Mouse (Mus musculus) gastrocnemius, postnatal 4 days (tissue): Measurements from ENCODE around the gene Gstm3. TPM values are rescaled to one million over a fixed set of nuclear protein-coding genes. Genes with fewer than 3 reads are reported as not detected.
"Not testable (repeated sequence)": the region's sequence is repeated elsewhere in the genome, so short reads cannot be mapped to it uniquely, and the experiment has no call there.

Experiments used
- DNase-seq, 2 experiments: peaks; one replicate each; pipeline ENCODE4 v3.0.0; 2021 to 2022; ENCODE audit warnings: low spot score in 2 of 2, mixed read lengths in 2 of 2
- long read RNA-seq, 2 experiments: library from polyadenylated mRNA; stranded (forward); transcript quantifications; one replicate each; pipeline ENCODE4 v2.0.0; 2021
- total RNA-seq, 2 experiments: library from RNA; stranded (reverse); gene quantifications; 2 replicates each; pipeline ENCODE4 v1.2.3; 2021

Gene Gstm3
- not detected for total RNA-seq
- long read RNA-seq, experiment 1, result 0 reads
- long read RNA-seq, experiment 2, result 0 reads

- no peak for DNase-seq
Measured at GRCm38 (mm10) chr3:107968724-107969395, at the start of gene Gstm3. TSS of gene Gstm3 (minus strand) at chr3:107969283.

DNA sequence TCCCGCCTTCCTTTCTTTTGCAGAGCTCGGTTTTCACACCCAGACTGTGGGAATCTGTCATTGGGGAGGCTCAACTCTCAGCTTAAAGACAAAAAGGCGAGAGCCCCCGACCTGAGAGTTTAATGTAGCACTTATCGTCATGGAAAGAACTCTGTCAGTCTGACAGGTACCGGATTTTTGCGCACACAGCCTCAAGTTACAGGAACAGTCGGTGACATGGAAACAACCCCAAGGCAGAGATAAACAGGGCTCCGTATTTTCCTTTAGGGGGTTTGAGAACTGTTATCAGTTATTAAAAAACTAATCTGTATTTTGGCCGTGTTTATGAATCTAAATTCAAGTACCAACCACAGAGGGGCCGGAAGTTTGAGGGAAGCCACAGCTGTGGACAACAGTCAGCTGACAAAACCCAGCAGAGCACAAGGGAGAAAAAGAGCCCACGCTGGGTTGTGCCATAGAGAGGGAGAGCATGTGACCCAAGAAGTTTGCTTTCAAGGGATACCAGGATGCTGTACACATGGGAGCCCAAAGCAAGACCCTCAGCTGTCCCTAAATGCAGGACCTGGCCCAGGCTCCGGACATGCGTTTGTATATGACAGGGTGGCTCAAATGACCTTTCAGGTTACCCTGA lies 49.2 kb upstream of the Gstm3 start:
- no peak for DNase-seq

DNA sequence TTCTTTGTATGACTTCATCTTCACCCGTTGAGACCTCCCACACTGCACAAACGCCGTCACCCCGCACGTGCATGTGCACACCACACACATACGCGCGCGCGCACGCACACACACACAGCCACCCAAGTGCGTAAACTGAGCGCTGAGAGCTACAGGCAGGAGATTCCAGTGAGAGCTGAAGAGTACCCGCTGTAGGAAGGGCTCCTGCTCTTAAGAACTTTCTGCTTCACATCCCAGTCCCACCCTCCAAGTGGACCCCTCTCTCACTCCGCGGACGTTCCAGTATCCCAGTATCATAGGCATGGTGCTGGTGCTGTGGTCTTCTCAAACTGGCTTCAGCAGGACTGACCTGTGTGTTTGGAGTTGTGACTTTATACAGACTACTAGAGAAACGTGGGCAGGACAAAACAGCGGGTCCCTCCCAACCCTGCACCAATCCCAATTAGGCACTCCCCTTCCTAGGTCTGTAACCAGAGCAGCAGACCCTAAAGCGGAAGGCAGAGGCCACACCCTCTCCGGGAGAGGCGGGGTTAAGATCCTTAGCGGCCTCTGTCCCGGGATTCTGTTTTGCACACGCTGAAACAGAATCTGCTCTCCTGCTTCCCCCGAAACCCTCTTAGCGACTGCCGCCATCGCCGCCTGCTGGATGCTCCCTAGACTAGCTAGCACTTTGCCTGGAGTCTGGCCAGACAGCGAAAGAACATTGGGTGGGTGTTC lies 48.5 kb upstream of the Gstm3 start, which contains the start of gene Gstm1:
Gstm1 (minus strand) TSS at position 501 of the 717 bp plus-strand sequence.
- DNase-seq, result peak; percentile 82 to 96

GRCm38 (mm10) chr3:108016468-108016867 lies 47.4 kb upstream of the Gstm3 start:
- not testable (repeated sequence) for DNase-seq

DNA sequence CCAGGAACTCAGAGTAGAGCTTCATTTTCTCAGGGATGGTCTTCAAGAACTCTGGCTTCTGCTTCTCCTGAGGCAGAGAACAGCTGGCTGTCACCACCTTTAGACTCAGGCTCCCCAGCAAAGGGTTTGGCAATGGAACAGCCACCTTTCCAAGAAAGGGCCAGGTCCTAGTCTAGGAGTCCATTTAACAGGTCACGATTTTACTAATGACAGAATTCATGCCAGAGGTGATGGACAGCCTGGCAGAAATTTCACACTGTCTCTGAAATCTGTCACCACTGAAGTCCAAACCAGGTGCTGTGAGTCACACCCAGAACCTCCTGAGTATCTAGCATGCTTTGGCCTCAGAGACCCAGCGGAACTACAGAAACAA lies 45.9 kb upstream of the Gstm3 start:
- DNase-seq, result no peak

DNA sequence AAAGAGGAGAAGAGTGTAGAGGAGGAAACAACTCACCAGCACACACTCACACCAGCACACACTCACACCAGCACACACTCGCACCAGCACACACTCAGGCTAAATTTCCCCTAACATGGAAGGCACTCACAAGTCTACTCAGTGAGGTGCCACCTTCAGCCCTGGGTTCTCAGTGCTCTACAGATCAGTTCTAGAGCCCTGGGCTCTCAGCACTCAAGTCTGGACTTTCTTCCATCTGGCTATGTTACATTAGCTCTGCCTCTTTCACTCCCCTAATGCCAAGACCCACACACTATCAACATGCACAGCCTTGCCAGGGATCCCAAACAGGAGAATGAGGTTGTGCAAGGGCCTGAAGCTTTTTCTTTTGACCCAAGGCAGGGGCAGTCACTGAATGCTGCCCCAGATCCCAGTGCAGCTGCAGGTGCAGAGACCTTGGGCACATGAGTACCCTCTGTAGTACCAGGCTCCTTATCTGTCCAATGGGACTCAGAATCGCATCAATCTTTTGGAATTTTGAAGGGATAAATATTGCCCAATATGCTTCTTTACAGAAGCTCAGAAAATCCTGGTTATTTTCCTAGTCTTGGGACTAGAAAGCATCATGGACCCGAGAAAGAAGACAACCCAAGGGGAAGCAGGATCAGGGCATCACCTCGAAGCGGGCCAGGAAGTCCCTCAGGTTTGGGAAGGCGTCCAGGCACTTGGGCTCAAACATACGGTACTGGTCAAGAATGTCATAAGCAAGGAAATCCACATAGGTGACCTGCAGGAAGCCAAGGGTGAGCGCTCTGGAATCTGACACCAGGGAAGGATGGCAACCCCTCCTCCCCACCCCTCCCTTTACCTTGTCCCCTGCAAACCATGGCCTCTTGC lies 45.3 kb upstream of the Gstm3 start:
- DNase-seq, result no peak

DNA sequence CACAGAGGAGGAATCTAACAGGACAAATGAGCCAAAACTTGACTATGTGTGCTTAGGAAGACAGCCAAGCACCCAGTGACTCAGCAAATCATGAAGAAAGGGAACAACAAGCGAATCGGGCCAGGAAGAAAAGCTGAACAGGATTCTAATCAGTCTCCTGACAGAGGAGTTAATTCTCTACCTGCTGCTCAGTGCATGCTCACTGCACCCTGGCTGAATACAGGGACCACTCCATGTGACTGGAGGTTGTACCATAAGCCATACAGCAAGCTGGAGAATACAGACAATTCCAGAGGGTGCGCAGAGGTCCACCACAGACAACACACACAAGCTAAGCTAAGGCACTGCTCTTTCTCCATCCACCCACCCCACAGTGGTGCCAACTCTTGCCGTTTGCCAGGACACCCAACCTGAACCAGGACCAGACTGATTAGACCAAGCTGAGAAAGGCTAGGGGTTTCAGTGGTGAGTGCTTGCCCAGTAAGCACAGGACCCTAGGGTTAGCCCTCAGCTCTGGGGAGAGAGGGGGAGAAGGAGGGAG lies 44.3 kb upstream of the Gstm3 start:
- peak in 1 of 2 experiments; percentile 40 for DNase-seq

DNA sequence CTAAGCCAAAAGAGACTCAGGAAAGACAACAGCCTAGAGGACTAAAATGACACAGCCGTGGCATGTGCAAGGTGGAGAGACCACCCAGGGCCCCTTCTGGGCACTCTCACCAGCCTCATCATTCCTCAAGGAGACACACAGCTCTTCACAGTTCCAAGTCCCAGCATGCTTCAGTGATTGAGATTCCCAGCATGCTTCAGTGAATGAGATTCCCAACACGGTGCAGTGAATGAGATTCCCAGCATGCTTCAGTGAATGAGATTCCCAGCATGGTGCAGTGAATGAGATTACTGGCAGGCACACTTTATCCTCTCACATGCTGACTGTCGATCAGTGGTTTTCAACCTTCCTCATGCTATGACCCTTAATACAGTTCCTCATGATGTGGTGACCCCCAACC lies 42.5 kb upstream of the Gstm3 start:
- DNase-seq, result no peak

- no peak for DNase-seq
Measured at GRCm38 (mm10) chr3:108010286-108010685, 41.2 kb upstream of the Gstm3 start.

DNA sequence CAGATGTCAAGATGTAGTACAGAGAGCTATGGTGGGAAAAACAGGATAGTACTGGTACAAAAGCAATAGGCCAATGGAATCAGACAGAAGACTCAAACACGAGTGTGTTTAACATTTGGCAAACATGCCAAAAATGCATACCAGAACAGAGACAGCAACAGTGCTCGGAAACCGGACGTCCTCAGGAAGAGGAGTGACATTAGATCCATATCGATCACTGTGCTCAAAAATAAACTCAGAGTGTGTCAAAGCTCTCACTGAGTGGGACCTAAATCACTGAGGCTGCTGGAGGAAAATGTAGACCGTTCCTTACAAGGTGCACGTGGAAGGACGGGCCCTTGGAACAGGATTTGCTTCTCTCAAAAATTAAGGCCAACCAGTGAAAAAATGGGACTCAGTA lies 32.9 kb upstream of the Gstm3 start:
- DNase-seq, result no peak

DNA sequence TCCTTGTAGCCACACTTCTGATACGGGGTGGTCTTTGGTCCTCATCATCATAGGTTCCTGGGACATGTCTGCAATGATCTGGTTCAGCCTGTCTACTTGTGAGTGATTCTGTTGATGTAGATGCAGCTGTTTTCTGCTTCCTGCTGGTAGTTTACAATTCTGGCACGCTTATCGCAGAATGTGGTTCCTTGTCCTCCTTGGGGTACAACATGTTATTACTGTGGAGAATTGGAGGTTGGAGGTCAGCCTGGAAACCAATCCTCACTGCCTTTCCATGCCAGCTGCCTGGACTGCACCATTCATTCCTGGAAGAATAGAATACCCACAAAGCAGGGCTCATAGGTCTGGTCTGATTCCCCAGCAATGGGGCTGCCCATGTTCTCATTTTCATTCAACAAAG lies 30.4 kb upstream of the Gstm3 start:
- DNase-seq, result no peak

- no peak for DNase-seq
Measured at GRCm38 (mm10) chr3:107998591-107998990, 29.5 kb upstream of the Gstm3 start.

GRCm38 (mm10) chr3:107996576-107996975 lies 27.5 kb upstream of the Gstm3 start:
- DNase-seq, result no peak

DNA sequence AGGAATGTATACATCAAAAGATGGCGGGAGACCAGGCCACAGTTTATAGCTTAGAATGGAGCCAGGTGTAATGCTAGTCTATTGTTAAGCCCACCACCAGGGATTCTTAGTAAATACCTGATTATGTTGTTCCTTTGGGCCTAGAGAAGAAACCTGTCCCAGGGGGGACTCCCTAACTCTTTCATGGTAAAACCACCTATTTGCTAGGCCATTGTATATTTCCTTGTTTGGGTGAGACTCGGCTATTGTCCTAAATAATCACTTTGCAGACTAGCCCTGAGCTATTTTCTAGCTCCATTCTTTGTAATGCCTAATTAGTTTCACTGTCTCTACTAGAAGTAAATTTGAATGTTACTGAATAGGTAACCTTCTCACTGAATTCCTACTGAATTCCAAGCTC lies 26.9 kb upstream of the Gstm3 start:
- not testable (repeated sequence) for DNase-seq

DNA sequence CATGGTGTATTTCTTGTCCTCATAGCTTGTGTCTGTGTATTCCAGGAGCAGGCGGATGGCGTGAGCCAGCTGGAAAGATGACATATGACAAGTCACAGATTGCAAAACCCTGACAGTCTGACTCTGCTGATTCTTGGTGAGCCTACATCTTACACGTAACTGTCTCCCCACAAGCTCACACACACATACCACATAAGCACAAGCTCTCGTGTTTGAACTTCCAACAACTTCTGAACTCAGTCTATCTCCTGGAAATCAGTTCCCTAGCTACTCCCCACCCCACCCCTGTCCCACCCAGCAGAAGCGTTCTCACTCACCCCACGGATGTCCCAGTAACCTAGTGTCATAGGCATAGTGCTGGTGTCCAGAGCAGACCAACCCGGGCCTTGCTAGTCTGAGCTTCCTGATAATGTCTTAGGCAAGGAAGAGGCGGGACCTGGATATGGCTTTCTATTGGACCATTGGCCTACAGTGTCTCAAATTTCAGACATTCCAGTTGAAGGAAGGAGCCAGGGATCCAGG lies 17.0 kb upstream of the Gstm3 start, which contains the start of gene Gstm2:
Gstm2 (minus strand) TSS at position 413 of the 522 bp plus-strand sequence.
- DNase-seq, result peak in 1 of 2 experiments; percentile 45

GRCm38 (mm10) chr3:107985141-107985540 lies 16.1 kb upstream of the Gstm3 start:
- not testable (repeated sequence) for DNase-seq

DNA sequence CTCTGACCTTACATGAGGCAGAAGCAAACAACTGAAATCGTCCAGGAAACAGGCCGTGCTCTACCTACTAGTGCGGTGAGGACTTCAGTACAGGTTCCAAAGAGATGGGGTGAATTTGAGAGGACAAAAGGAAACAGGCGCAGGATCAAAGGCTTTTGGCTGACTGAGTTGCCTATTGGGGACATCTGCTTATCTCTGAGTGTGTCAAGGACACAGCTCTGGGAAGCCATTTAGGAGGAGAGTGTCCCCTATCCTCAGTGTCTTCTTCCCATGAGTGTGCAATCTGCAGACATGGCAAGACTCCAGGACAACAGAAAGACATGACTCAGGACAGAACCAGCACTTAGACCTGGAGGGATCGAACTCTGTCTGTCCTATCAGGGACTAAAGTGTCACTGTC lies 15.4 kb upstream of the Gstm3 start:
- DNase-seq, result no peak

GRCm38 (mm10) chr3:107983771-107984170 lies 14.7 kb upstream of the Gstm3 start:
- DNase-seq, result no peak

- no peak for DNase-seq
Measured at GRCm38 (mm10) chr3:107982726-107983125, 13.6 kb upstream of the Gstm3 start.

DNA sequence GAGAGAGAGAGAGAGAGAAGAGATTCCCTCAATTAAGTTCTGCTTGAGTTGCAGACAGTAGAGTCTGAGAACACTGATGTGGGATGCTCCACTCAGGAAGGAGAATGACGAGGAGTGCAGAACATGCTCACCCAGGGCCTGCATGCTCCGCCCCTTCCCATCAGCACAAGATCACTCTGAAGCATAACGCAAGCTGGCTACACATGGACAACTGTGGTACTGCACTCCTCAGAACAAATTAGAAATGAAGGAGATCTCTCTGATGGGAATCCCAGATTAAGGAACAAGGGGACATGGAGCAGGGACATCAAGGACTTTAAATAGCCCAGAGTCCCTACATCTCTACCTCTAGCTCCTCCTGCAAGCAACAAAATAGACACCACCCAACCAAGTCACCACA lies 12.2 kb upstream of the Gstm3 start:
- DNase-seq, result no peak

GRCm38 (mm10) chr3:107977691-107978090 lies 8.6 kb upstream of the Gstm3 start:
- no peak for DNase-seq
